Mouse (Mus musculus): ENCODE measurements at regions not wholly inside any gene's neighbourhood (a gene's known extent, or its start where the extent isn't known, plus 50 kb on each side); places are given as distances from the start of the nearest gene placed in this dataset.

- DNase-seq (ENCODE audit: low spot score): no peak
Observed at GRCm38 (mm10) chr6:54754810-54755209, 61.9 kb upstream of the Znrf2 start.

GRCm38 (mm10) chr6:54757511-54757911 lies 59.2 kb upstream of the Znrf2 start:
- no peak for DNase-seq (ENCODE audit: low spot score)

- no peak for DNase-seq (ENCODE audit: low spot score)
Observed at GRCm38 (mm10) chr6:54758112-54758511, 58.6 kb upstream of the Znrf2 start.

GRCm38 (mm10) chr6:54759263-54759662 lies 57.5 kb upstream of the Znrf2 start:
- DNase-seq (ENCODE audit: low spot score): peak; percentile 33

- DNase-seq (ENCODE audit: low spot score): peak; percentile 87
Observed at GRCm38 (mm10) chr6:54759942-54760498, 56.7 kb upstream of the Znrf2 start.

- no peak for DNase-seq (ENCODE audit: low spot score)
Observed at GRCm38 (mm10) chr6:54760541-54760940, 56.2 kb upstream of the Znrf2 start.

- DNase-seq (ENCODE audit: low spot score): no peak
Observed at GRCm38 (mm10) chr6:54762021-54762420, 54.7 kb upstream of the Znrf2 start.

- DNase-seq (ENCODE audit: low spot score): peak; percentile 73
Observed at GRCm38 (mm10) chr6:54762499-54762898, 54.2 kb upstream of the Znrf2 start.

- DNase-seq (ENCODE audit: low spot score): no peak
Observed at GRCm38 (mm10) chr6:54763669-54764068, 53.0 kb upstream of the Znrf2 start.

GRCm38 (mm10) chr6:54765715-54766114 lies 51.0 kb upstream of the Znrf2 start:
- DNase-seq (ENCODE audit: low spot score): no peak

- peak; percentile 79 for DNase-seq (ENCODE audit: low spot score)
Observed at GRCm38 (mm10) chr6:54766485-54767112, 50.1 kb upstream of the Znrf2 start.
